Mouse (Mus musculus) adrenal gland, postnatal 25 days (tissue): ENCODE results near the gene Ptpn3. TPM values are rescaled to one million over a fixed set of nuclear protein-coding genes. Genes with fewer than 3 reads are reported as not detected.

Experiments
- total RNA-seq: library from RNA; stranded (reverse); gene quantifications from 2 replicates; pipeline ENCODE4 v1.2.3, GENCODE M21; 2021

The Ptpn3 gene
- total RNA-seq, 1 experiment from 2014 or later: 37.1 TPM

Other genes with a start within 250 kb of the Ptpn3 start
- gene Epb41l4b, start 158.4 kb downstream of the Ptpn3 start, total RNA-seq: 1.4 and 2.3 TPM in 2 replicates
- 66.9 and 84.0 TPM in 2 replicates for gene Palm2, start 132.4 kb upstream of the Ptpn3 start, total RNA-seq